Mouse (Mus musculus): Measurements from ENCODE around the gene Polr2a. TPM values are rescaled to one million over a fixed set of nuclear protein-coding genes. Genes with fewer than 3 reads are reported as not detected.

Gene Polr2a
- 19.8 and 20.0 TPM in 2 replicates for polyA plus RNA-seq (2012; rRNA removed)

GRCm38 (mm10) chr11:69758478-69758970 lies at the start of gene Polr2a:
Polr2a (minus strand) TSS chr11:69758637.

GRCm38 (mm10) chr11:69804972-69805909 lies 46.8 kb upstream of the Polr2a start, which contains the start of gene Tmem102:
Tmem102 (minus strand) TSS chr11:69805624.

GRCm38 (mm10) chr11:69801379-69801977 lies 43.0 kb upstream of the Polr2a start, which contains the start of gene Fgf11:
Fgf11 (minus strand) TSS chr11:69801857.

GRCm38 (mm10) chr11:69795168-69795982 lies 36.9 kb upstream of the Polr2a start, which contains the start of gene Chrnb1:
Chrnb1 (minus strand) TSS chr11:69795943.

GRCm38 (mm10) chr11:69765221-69766125 lies 7.0 kb upstream of the Polr2a start, which contains the start of gene Zbtb4:
Zbtb4 (plus strand) TSS chr11:69765912.

GRCm38 (mm10) chr11:69761868-69762267 lies 3.4 kb upstream of the Polr2a start, which contains the start of gene Slc35g3:
Slc35g3 (minus strand) TSS chr11:69761968.

GRCm38 (mm10) chr11:69695361-69696181 lies 62.9 kb downstream of the Polr2a start, which contains the start of the genes Tnfsf12 and Tnfsfm13:
Tnfsf12 (minus strand) TSS chr11:69695849.
Tnfsfm13 (minus strand) TSS chr11:69696098.

GRCm38 (mm10) chr11:69685526-69686148 lies 72.8 kb downstream of the Polr2a start, which contains the start of gene Tnfsf13:
Tnfsf13 (minus strand) TSS chr11:69685784.

Other genes with a start within 250 kb of the Polr2a start
- 0.44 and 0.93 TPM in 2 replicates for gene Dnah2, start 209.5 kb downstream of the Polr2a start, polyA plus RNA-seq (2012; rRNA removed)
- 1.1 and 1.8 TPM in 2 replicates for gene Efnb3, start 198.4 kb downstream of the Polr2a start, polyA plus RNA-seq (2012; rRNA removed)
- 13.9 and 18.2 TPM in 2 replicates for gene Wrap53, start 178.4 kb downstream of the Polr2a start, polyA plus RNA-seq (2012; rRNA removed)
- gene Trp53, start 178.3 kb downstream of the Polr2a start, polyA plus RNA-seq (2012; rRNA removed) = 69.1 and 71.7 TPM in 2 replicates
- 6.2 and 6.3 TPM in 2 replicates for gene Atp1b2, start 152.7 kb downstream of the Polr2a start, polyA plus RNA-seq (2012; rRNA removed)
- not detected in 2 replicates for gene Shbg, start 140.7 kb downstream of the Polr2a start, polyA plus RNA-seq (2012; rRNA removed)
- 1.3 and 1.8 TPM in 2 replicates for gene Sat2, start 136.6 kb downstream of the Polr2a start, polyA plus RNA-seq (2012; rRNA removed)
- gene Fxr2, start 125.6 kb downstream of the Polr2a start, polyA plus RNA-seq (2012; rRNA removed) = 40.4 and 45.3 TPM in 2 replicates
- gene Sox15, start 103.3 kb downstream of the Polr2a start, polyA plus RNA-seq (2012; rRNA removed) = not detected in 2 replicates
- gene Mpdu1, start 96.0 kb downstream of the Polr2a start, polyA plus RNA-seq (2012; rRNA removed) = 97.9 and 102 TPM in 2 replicates
- 16.9 and 23.1 TPM in 2 replicates for gene Cd68, start 92.5 kb downstream of the Polr2a start, polyA plus RNA-seq (2012; rRNA removed)
- 190 and 192 TPM in 2 replicates for gene Eif4a1, start 86.2 kb downstream of the Polr2a start, polyA plus RNA-seq (2012; rRNA removed)
- gene Senp3, start 76.6 kb downstream of the Polr2a start, polyA plus RNA-seq (2012; rRNA removed) = 37.8 and 38.7 TPM in 2 replicates
- gene Tnfsf13, start 72.9 kb downstream of the Polr2a start, polyA plus RNA-seq (2012; rRNA removed) = 15.1 and 20.9 TPM in 2 replicates
- gene Tnfsf12, start 62.8 kb downstream of the Polr2a start, polyA plus RNA-seq (2012; rRNA removed) = 26.3 and 32.5 TPM in 2 replicates
- gene Tnfsfm13, start 62.5 kb downstream of the Polr2a start, polyA plus RNA-seq (2012; rRNA removed) = 5.2 and 5.7 TPM in 2 replicates
- gene Slc35g3, start 3.3 kb upstream of the Polr2a start, polyA plus RNA-seq (2012; rRNA removed) = 0.33 TPM in 1 of 2 replicates, not detected in the other
- 37.2 and 40.3 TPM in 2 replicates for gene Zbtb4, start 7.3 kb upstream of the Polr2a start, polyA plus RNA-seq (2012; rRNA removed)
- 5.7 and 8.7 TPM in 2 replicates for gene Chrnb1, start 37.3 kb upstream of the Polr2a start, polyA plus RNA-seq (2012; rRNA removed)
- 6.4 and 6.9 TPM in 2 replicates for gene Fgf11, start 43.2 kb upstream of the Polr2a start, polyA plus RNA-seq (2012; rRNA removed)
- gene Tmem102, start 47.0 kb upstream of the Polr2a start, polyA plus RNA-seq (2012; rRNA removed) = 45.7 and 55.0 TPM in 2 replicates
- not detected in 2 replicates for gene Gm39566, start 56.7 kb upstream of the Polr2a start, polyA plus RNA-seq (2012; rRNA removed)
- gene Spem2, start 59.8 kb upstream of the Polr2a start, polyA plus RNA-seq (2012; rRNA removed) = not detected in 2 replicates
- 0.22 TPM in 1 of 2 replicates, not detected in the other for gene Spem1, start 63.5 kb upstream of the Polr2a start, polyA plus RNA-seq (2012; rRNA removed)
- gene Nlgn2, start 79.1 kb upstream of the Polr2a start, polyA plus RNA-seq (2012; rRNA removed) = 19.8 and 19.9 TPM in 2 replicates
- 153 and 198 TPM in 2 replicates for gene Tmem256, start 79.9 kb upstream of the Polr2a start, polyA plus RNA-seq (2012; rRNA removed)
- gene Plscr3, start 87.7 kb upstream of the Polr2a start, polyA plus RNA-seq (2012; rRNA removed) = 55.2 and 58.3 TPM in 2 replicates
- gene Tnk1, start 100.1 kb upstream of the Polr2a start, polyA plus RNA-seq (2012; rRNA removed) = 55.1 and 60.4 TPM in 2 replicates
- gene Tmem95, start 119.4 kb upstream of the Polr2a start, polyA plus RNA-seq (2012; rRNA removed) = not detected in 2 replicates
- 4.0 and 4.9 TPM in 2 replicates for gene Kctd11, start 122.8 kb upstream of the Polr2a start, polyA plus RNA-seq (2012; rRNA removed)
- 6.5 and 6.7 TPM in 2 replicates for gene Acap1, start 136.9 kb upstream of the Polr2a start, polyA plus RNA-seq (2012; rRNA removed)
- 1.0 and 1.6 TPM in 2 replicates for gene 2810408A11Rik, start 142.3 kb upstream of the Polr2a start, polyA plus RNA-seq (2012; rRNA removed)
- gene Neurl4, start 142.4 kb upstream of the Polr2a start, polyA plus RNA-seq (2012; rRNA removed) = 43.3 and 44.8 TPM in 2 replicates
- gene Gps2, start 155.3 kb upstream of the Polr2a start, polyA plus RNA-seq (2012; rRNA removed) = 75.4 and 99.4 TPM in 2 replicates
- 270 and 293 TPM in 2 replicates for gene Eif5a, start 163.3 kb upstream of the Polr2a start, polyA plus RNA-seq (2012; rRNA removed)
- gene Ybx2, start 177.2 kb upstream of the Polr2a start, polyA plus RNA-seq (2012; rRNA removed) = 121 and 125 TPM in 2 replicates
- gene Slc2a4, start 189.6 kb upstream of the Polr2a start, polyA plus RNA-seq (2012; rRNA removed) = 33.6 and 50.8 TPM in 2 replicates
- 779 and 796 TPM in 2 replicates for gene Cldn7, start 206.1 kb upstream of the Polr2a start, polyA plus RNA-seq (2012; rRNA removed)
- 100 and 117 TPM in 2 replicates for gene Ctdnep1, start 222.5 kb upstream of the Polr2a start, polyA plus RNA-seq (2012; rRNA removed)
- 38.7 and 48.9 TPM in 2 replicates for gene Elp5, start 223.9 kb upstream of the Polr2a start, polyA plus RNA-seq (2012; rRNA removed)
- 207 and 284 TPM in 2 replicates for gene Gabarap, start 232.5 kb upstream of the Polr2a start, polyA plus RNA-seq (2012; rRNA removed)
- gene Phf23, start 237.1 kb upstream of the Polr2a start, polyA plus RNA-seq (2012; rRNA removed) = 12.3 and 13.5 TPM in 2 replicates
- 12.1 TPM in 2 replicates for gene Dvl2, start 242.0 kb upstream of the Polr2a start, polyA plus RNA-seq (2012; rRNA removed)